10 mouse cellular contexts compared by ENCODE assay signal in the genomic region with DNA sequence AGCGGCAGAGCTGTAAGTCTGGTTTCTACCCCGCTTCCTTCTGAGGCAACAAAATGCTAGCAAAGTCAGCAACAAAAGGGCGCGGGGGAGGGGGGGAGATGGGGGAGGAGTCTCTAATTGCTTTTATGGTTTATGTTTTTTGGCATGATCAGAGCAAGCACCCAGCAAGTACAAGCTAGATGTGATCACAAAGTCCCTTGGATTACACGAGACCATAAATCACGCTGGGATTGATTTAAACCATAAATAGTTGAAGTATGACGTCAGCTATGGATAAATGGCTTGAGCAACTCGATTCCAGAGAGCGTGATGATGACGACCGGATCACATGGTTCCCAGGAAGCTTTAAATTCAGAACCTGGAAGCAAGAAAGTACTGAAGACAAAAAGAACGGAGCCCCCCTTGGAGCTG. TPM values are rescaled to one million over a fixed set of nuclear protein-coding genes. Genes with fewer than 3 reads are reported as not detected.
A peak's percentile ranks its signal among the peaks of the same experiment; 100 is the strongest.
DNase-seq lines count a peak whose midpoint lies in the region; ATAC-seq lines count a peak whose summit lies in the region.
"Had no signal": no experiment of that assay in that cellular context is flagged by ENCODE, and none has a peak within 500 bp of the region (broad histone marks: within the 10 kb centered on the region; RNA-seq: fewer than 3 reads in every experiment).

No protein-coding gene starts in this region.

- peak; percentile 36 for DNase-seq in embryo, embryonic 10 days (ENCODE audit: low spot score)
- DNase-seq in embryo, embryonic 9.5 days (ENCODE audit: extremely low spot score): no peak
- DNase-seq in R1 (ENCODE audit: low read depth, low spot score): peak; percentile 48
- DNase-seq in hindbrain, embryonic 11.5 days (ENCODE audit: low spot score): no peak
- DNase-seq in midbrain, embryonic 11.5 days (ENCODE audit: low spot score, missing footprints): peak; percentile 88
- DNase-seq in left cerebral cortex, adult 8-10 months (ENCODE audit: low spot score in 2 of 2): no peak
- DNase-seq in ovary, postnatal 36 days (ENCODE audit: low spot score): no peak
- DNase-seq in gastrocnemius, adult 8-10 months (ENCODE audit: low spot score in 2 of 2): no peak
- DNase-seq: spleen, adult 18-20 months had no signal

- H3K9ac ChIP-seq in hindbrain, embryonic 11.5 days (ENCODE audit: low read depth, low read length): no peak overlapping the region
- H3K9ac ChIP-seq in midbrain, embryonic 11.5 days (ENCODE audit: low read length): no peak overlapping the region
- H3K9ac ChIP-seq: liver, embryonic 14.5 days had no signal

- ATAC-seq in hindbrain, embryonic 11.5 days (ENCODE audit: low FRiP score): no peak
- no peak for ATAC-seq in midbrain, embryonic 11.5 days (ENCODE audit: low FRiP score)

- 28% methylated on average over 12 of the region's 12 CpGs for WGBS in hindbrain, embryonic 11.5 days
- 37% methylated on average over 12 of the region's 12 CpGs for WGBS in midbrain, embryonic 11.5 days

- H3K9me3 ChIP-seq in hindbrain, embryonic 11.5 days (ENCODE audit: control insufficient read depth, low read length): no peaks in the 10 kb centered on the region
- H3K9me3 ChIP-seq in midbrain, embryonic 11.5 days (ENCODE audit: control insufficient read depth, low read length): no peaks in the 10 kb centered on the region

- no peak overlapping the region for H3K4me3 ChIP-seq in hindbrain, embryonic 11.5 days (ENCODE audit: low read depth, low read length)
- H3K4me3 ChIP-seq in midbrain, embryonic 11.5 days (ENCODE audit: low read depth, low read length): 0 out of 2 replicates have a peak overlapping the region, but pooled peaks have one; percentile 0

- H3K36me3 ChIP-seq in hindbrain, embryonic 11.5 days (ENCODE audit: control insufficient read depth, insufficient read depth, low read length): no peaks in the 10 kb centered on the region
- H3K36me3 ChIP-seq in midbrain, embryonic 11.5 days (ENCODE audit: control insufficient read depth, insufficient read depth, low read length): no peaks in the 10 kb centered on the region

- no peak overlapping the region for H3K27ac ChIP-seq in hindbrain, embryonic 11.5 days (ENCODE audit: low read depth, low read length)
- no peak overlapping the region for H3K27ac ChIP-seq in midbrain, embryonic 11.5 days (ENCODE audit: low read depth, low read length)
- H3K27ac ChIP-seq: liver, embryonic 14.5 days had no signal

- H3K4me2 ChIP-seq in hindbrain, embryonic 11.5 days (replicated peaks; ENCODE audit: low read depth, low read length): peak overlapping the region; percentile 23; the same call in 1 of the 2 replicates
- H3K4me2 ChIP-seq in midbrain, embryonic 11.5 days: peak overlapping the region; percentile 30

- H3K27me3 ChIP-seq in hindbrain, embryonic 11.5 days (ENCODE audit: control insufficient read depth, insufficient read depth, low read length): peaks cover 2% of the 10 kb centered on the region
- H3K27me3 ChIP-seq in midbrain, embryonic 11.5 days (ENCODE audit: control insufficient read depth, insufficient read depth, low read length): peaks cover 9% of the 10 kb centered on the region

- no peaks in the 10 kb centered on the region for H3K4me1 ChIP-seq in hindbrain, embryonic 11.5 days (replicated peaks; ENCODE audit: control insufficient read depth, insufficient read depth, low read length)
- H3K4me1 ChIP-seq in midbrain, embryonic 11.5 days (ENCODE audit: control insufficient read depth, insufficient read depth, low read length): peaks cover 4% of the 10 kb centered on the region; the same call in 1 of the 2 replicates

RNA-seq across cellular contexts. Expression of gene Rhou, which starts 22.9 kb away (rescaled TPM):
- polyA plus RNA-seq in hindbrain, embryonic 11.5 days (2014; fragmentation: Nextera tagmentation; extraction: Ambion mirVana): 11.3 and 12.4 TPM in 2 replicates
- polyA plus RNA-seq in midbrain, embryonic 11.5 days (2014; fragmentation: Nextera tagmentation; extraction: Ambion mirVana): 7.7 and 8.3 TPM in 2 replicates
- 10 to 100 TPM; 46.1 to 56.0 (median 49.3) TPM for total RNA-seq in left cerebral cortex, adult 8-10 months (2022)
- total RNA-seq in gastrocnemius, adult 8-10 months (2022): 10 to 100 TPM; 17.9 to 29.8 (median 26.8) TPM

Comparison
In these comparisons a context has a peak if more than half of its experiments do, and no peak if none do; other contexts are left out.
1. DNase-seq: peak in embryo, embryonic 10 days (single experiment), R1 (single experiment) and midbrain, embryonic 11.5 days (single experiment); none in embryo, embryonic 9.5 days (single experiment), hindbrain, embryonic 11.5 days (single experiment), left cerebral cortex, adult 8-10 months (0 of 2), ovary, postnatal 36 days (single experiment) and gastrocnemius, adult 8-10 months (0 of 2).